Mouse (Mus musculus): ENCODE measurements around the gene Usp31.

- TF ChIP-seq CTCF (IDR thresholded peaks at IDR 0.05; ENCODE audit: control insufficient read depth, insufficient read depth, insufficient read length) (no peak), MYOG (IDR thresholded peaks at IDR 0.05; ENCODE audit: control insufficient read depth, extremely low read depth, insufficient read length) (no peak), MAX (IDR thresholded peaks at IDR 0.05) (no peak), MYOD1 (IDR thresholded peaks at IDR 0.05; ENCODE audit: control insufficient read depth, insufficient read length, low read depth) (no peak)
These were observed 48.2 kb downstream of the Usp31 start for GRCm38 (mm10) chr7:121658866-121659265.
